Mouse (Mus musculus) thymus, postnatal 14 days (tissue): ENCODE results near the gene Acvr1b.
A peak's percentile ranks its signal among the peaks of the same experiment; 100 is the strongest.

Experiments
- DNase-seq: peaks from one replicate; pipeline ENCODE4 v3.0.0; 2021

Gene Acvr1b

DNA sequence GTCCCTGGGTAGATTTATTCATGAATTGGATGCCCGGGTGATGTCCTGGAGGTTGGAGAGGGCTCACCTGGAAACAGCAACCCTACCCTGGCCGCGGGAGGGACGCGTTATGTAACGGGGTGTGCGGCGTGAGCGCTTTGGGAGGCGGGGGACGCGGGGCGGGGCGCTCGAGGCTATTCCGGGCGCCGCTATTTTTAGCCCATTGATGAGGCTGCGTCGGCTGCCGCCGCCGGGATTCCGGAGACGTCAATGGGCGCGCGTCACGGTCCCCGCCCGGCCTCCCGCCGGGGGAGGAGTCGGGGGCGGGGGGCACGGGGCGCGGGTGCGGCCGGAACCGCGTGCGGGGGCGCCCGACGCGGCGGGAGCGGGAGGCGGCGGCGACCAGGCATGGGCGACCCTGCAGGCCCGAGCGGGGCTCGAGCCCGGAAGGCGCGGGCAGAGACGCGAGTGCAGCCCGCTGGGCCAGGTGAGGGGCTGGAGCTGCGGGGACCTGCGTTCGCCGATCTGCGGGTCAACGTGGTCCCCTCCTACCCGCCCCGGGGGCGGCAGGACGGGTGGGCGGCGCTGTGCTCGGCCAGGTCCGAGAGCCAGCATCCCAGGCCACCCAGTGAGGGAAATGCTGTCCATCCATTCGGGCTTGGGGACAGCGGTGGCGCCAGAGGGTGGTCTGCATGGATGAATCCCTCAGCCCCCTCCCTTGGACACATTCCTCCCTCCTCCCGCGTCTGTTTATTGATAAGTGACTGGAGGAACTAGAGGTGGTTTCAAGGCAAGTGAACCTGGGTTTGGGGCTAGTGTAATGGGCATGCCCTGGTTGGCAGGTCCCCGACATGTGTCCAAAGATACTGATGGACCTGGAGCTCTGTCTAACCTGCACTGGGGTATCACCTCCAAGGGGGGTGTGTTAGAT lies 80.3 kb downstream of the Acvr1b start, which contains the start of gene Nr4a1:
Gene Nr4a1 (plus strand): TSS at position 384 of the 910 bp plus-strand sequence.
- peak; percentile 80 for DNase-seq

DNA sequence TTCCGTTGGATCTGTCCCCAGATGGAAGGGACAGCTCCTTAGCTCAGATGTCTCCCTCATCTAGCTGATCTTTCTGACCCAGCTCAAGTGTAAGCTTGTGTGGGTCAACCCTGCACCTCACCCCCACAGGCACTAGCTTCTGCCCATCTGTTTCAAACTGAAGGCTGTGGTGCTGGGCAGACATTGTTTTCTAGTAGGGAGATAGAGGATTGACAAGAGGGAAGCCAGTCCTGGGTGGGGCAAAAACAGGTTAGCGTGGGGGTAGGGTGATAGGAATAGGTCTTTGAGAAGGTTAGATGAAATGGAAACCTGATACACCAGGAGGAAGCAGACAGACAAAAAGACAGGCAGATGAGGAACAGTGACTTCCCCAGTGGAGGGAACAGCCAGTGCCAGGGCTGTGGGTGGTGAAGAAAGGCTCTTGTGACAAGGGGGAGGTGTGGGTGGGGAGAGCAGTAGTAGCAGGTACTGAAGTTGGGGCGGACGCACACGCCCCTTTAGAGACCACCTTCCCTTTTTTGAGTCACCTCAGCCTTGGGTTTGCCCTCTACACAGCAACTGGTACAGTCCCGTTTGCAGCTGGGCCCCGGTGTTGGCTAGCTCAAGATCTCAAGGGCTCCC lies 82.1 kb downstream of the Acvr1b start:
- DNase-seq = peak; percentile 45

DNA sequence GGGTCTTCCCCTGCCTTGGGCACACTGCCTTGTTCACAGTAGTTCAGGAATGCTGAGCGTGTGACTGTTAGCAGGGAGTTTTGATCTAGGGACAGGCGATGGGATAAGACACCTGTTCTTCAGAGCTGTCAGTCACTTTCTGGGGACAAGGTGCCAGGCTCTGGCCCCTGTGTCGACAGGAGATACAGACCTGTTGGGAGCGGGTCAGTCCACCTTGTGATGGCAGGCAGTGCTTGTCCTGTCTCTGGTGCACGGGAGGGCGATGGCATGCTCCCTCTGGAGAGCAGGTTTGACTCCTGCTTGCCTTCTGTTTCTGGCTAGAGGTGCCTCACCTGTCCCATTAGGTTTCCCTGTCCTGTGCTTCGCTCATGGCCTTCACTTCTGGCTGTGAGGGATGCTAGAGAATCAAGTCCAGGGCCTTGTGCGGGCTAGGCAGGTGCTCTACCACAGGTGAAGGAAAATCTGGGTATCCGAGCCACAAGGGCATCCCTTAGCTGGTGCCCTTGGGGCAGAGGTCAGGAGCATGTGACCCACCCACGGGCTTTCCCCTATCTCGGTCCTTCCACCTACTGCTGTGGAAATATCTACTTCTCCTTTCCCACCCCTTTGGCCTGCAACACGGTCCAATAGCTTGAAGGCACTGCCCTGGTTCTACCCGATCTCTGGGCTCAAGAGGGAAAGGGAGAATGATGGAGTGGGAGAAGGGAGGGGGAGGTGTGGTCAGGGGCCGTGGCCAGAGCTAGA lies 82.8 kb downstream of the Acvr1b start:
- DNase-seq = no peak

DNA sequence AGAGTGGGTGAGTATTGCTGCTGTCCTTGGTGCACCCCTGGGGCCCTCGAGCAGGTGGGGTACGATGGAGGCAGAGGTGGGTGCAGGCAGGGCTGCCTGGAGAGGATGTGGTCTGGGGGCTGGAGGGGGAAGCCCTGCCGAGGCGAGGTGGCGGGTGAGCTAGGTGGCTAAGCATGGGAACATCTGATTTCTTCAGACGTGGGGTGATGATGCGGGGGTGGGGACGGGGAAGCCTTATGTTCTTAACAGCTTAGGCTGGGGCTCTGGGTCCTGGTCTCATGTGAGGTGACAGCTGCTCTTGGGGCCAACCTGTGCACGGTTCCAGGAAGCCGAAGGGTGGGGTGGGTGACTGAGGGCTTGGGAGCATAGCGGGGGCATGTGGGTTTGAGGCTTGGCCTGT lies 84.6 kb downstream of the Acvr1b start:
- peak; percentile 93 for DNase-seq

DNA sequence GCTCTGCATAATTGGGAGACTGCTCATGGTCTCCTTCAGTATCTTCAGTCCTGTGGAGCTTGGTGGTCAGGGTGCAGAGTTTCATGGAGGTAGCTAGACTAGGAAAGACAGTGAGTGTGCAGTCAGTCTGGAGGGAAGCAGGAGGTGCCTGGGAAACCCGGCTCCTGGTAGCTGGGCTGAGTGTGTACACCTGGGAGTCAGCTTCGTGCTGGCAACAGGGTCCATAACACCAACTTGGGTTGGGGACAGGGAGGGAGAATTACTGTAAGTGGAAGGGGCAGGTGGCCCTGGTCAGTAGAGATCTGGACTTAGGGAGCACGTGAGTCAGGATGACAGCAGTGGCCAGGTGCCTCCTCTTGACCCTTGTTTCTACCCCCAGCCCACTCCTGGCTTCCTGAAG lies 86.1 kb downstream of the Acvr1b start:
- DNase-seq = no peak

DNA sequence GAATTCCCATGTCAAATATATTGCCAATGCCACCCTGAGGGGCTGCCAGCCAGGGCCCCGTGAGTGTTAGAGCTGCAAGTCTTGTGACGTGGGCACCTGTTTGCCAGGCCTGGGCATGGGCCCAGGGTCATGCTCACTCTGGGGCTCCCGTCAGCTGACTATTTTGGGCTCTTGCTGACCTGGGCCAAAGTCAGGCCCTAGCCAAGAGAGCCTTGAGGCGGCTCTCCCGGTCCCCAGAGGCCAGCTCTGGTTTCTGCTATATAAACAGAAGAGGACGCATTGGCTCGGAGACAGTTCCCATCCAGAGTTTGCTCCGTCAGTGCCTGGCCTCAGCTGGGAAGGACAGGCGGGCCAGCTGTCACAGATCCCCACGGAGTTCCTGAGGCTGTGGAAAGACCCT lies 86.5 kb downstream of the Acvr1b start:
- peak; percentile 22 for DNase-seq

DNA sequence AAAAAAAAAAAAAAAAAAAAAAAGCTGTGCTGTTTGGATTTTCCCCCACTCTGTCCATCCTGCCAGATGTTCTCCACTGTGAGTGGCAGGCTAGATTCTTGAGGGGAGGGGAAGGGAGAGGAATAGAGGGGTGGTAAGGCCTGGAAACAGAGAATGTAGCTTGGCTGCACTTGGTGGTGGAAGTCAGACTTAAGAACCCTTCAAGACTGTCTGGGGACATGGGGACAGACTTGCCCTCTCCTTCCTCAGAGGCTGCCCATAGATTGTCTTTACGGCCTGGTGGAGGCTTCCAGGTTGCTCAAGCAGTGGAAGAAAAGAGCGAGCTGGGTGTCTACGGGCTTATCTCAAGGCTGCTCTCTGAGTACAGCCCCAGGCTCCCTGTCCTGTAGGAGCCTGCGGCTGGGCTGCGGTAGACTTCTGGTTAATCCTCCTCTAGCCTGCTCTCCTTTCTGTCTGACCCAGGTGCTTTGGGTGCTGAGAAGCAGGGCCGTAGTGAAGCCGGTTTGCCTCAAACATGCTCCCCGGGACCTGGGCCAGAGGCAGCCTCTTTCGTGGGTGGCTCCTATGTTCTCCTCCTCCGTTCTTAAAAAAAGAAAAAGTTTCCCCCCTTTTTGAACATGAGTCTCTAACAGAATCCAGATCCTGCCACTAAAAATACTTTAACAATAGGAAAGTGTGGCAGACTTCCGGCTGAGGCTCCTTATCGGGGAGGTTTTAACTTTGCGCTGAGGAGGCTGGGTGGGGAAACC lies 87.2 kb downstream of the Acvr1b start:
- DNase-seq = peak; percentile 35

DNA sequence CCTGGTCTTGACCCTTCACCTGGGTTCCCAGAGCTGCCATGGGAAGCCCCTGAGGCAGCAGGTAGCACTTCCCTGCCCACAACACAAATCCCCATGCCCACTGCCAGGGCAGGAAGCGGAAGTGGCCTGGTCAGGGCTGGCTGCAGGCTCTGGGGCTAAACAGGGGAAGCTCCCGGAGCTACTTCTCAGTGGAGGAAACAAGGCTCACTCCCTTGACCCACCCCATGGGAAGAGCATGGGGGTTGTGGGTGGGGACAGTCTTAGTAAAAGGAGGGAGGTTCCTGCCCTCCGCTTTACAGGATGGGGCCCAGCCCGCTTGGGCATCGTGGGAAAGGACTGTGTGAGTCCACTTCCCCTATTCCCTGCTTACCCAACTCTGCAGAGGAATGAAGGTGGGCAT lies 88.6 kb downstream of the Acvr1b start:
- DNase-seq = peak; percentile 29
